Mouse (Mus musculus) E14TG2a.4 (cell line): Measurements from ENCODE around the gene Tcf7l2.

ENCODE experiments used
- CTCF ChIP-seq: conservative IDR thresholded peaks from 2 replicates; pipeline ENCODE4 v1.5.1; 2014; ENCODE audit warnings: low read length
- NANOG ChIP-seq: IDR thresholded peaks from 2 replicates; pipeline ENCODE4 v1.6.1; 2014; ENCODE audit warnings: borderline replicate concordance, low read length, mixed read lengths
- POU5F1 ChIP-seq: IDR thresholded peaks from 2 replicates; pipeline ENCODE4 v1.6.1; 2014; ENCODE audit warnings: low read length, borderline replicate concordance

- TF ChIP-seq CTCF (no peak), NANOG (no peak), POU5F1 (no peak)
Observed at GRCm38 (mm10) chr19:55747926-55748291, 6.3 kb downstream of the Tcf7l2 start.
